Mouse (Mus musculus) kidney, adult 9 months (tissue): ENCODE results near the gene Diexf.

Source experiments
- DNase-seq: peaks from one replicate; pipeline ENCODE4 v3.0.0; 2022

Gene Diexf

GRCm38 (mm10) chr1:193138087-193138486 is 8.0 kb upstream of the Diexf start:
- no peak for DNase-seq

GRCm38 (mm10) chr1:193133726-193134125 is 3.7 kb upstream of the Diexf start:
- DNase-seq: peak; percentile 44

- no peak for DNase-seq
These were observed 2.3 kb upstream of the Diexf start for GRCm38 (mm10) chr1:193132385-193132784.

- DNase-seq: no peak
These were observed 1.4 kb upstream of the Diexf start for GRCm38 (mm10) chr1:193131311-193131948.

GRCm38 (mm10) chr1:193130839-193131238 is 767 bp upstream of the Diexf start:
- no peak for DNase-seq

GRCm38 (mm10) chr1:193130456-193130825 is 369 bp upstream of the Diexf start:
- no peak for DNase-seq

- no peak for DNase-seq
These were observed 751 bp downstream of the Diexf start for GRCm38 (mm10) chr1:193129321-193129720.

- no peak for DNase-seq
These were observed 2.0 kb downstream of the Diexf start for GRCm38 (mm10) chr1:193128055-193128454.

GRCm38 (mm10) chr1:193125835-193126234 is 4.2 kb downstream of the Diexf start:
- DNase-seq: peak; percentile 14

- no peak for DNase-seq
These were observed 6.8 kb downstream of the Diexf start for GRCm38 (mm10) chr1:193123290-193123689.

- DNase-seq: no peak
These were observed 7.3 kb downstream of the Diexf start for GRCm38 (mm10) chr1:193122793-193123192.

GRCm38 (mm10) chr1:193112093-193112492 is 18.0 kb downstream of the Diexf start:
- no peak for DNase-seq

GRCm38 (mm10) chr1:193102996-193103395 is 27.1 kb downstream of the Diexf start:
- no peak for DNase-seq

- DNase-seq: no peak
These were observed 27.5 kb downstream of the Diexf start for GRCm38 (mm10) chr1:193102556-193102955.

- no peak for DNase-seq
These were observed 28.0 kb downstream of the Diexf start for GRCm38 (mm10) chr1:193102029-193102428.

GRCm38 (mm10) chr1:193098946-193099345 is 31.1 kb downstream of the Diexf start:
- no peak for DNase-seq

- no peak for DNase-seq
These were observed 36.5 kb downstream of the Diexf start for GRCm38 (mm10) chr1:193093596-193093995.

GRCm38 (mm10) chr1:193092771-193093170 is 37.3 kb downstream of the Diexf start:
- no peak for DNase-seq

GRCm38 (mm10) chr1:193090894-193091293 is 39.2 kb downstream of the Diexf start:
- no peak for DNase-seq

- no peak for DNase-seq
These were observed 39.7 kb downstream of the Diexf start for GRCm38 (mm10) chr1:193090211-193090871.

- DNase-seq: no peak
These were observed 40.4 kb downstream of the Diexf start for GRCm38 (mm10) chr1:193089683-193090082.

- DNase-seq: no peak
These were observed 40.9 kb downstream of the Diexf start for GRCm38 (mm10) chr1:193089211-193089610.

GRCm38 (mm10) chr1:193086842-193087476 is 43.1 kb downstream of the Diexf start:
- no peak for DNase-seq

- no peak for DNase-seq
These were observed 43.8 kb downstream of the Diexf start for GRCm38 (mm10) chr1:193086111-193086841.
